Mouse (Mus musculus) lung, embryonic 14.5 days (tissue): ENCODE measurements around the gene Slc24a5. TPM values are rescaled to one million over a fixed set of nuclear protein-coding genes. Genes with fewer than 3 reads are reported as not detected.

Experiments used
- ATAC-seq: fragments of 200-750 bp; cut with Nextera tagmentation; 2 replicates; pipeline ENCODE4 v1.8.0; 2017; ENCODE audit warnings: mild to moderate bottlenecking, moderate TSS enrichment, moderate library complexity; ENCODE audit not compliant: insufficient read depth
- DNase-seq: peaks from one replicate; pipeline ENCODE4 v3.0.0-alpha.2; 2015
- H3K27ac ChIP-seq: fragments of 300-500 bp; sonication (generic); 2 replicates; pipeline ENCODE4 v1.5.1; 2014; ENCODE audit warnings: low read depth, mild to moderate bottlenecking, moderate library complexity
- H3K27me3 ChIP-seq: fragments of 300-500 bp; sonication (generic); 2 replicates; pipeline ENCODE4 v1.6.1; 2014; ENCODE audit warnings: low read length, control low read depth; ENCODE audit not compliant: insufficient read depth
- H3K36me3 ChIP-seq: fragments of 300-500 bp; sonication (generic); 2 replicates; pipeline ENCODE4 v1.6.1; 2014; ENCODE audit warnings: control low read depth; ENCODE audit not compliant: insufficient read depth
- H3K4me1 ChIP-seq: fragments of 300-500 bp; sonication (generic); 2 replicates; pipeline ENCODE4 v1.6.1; 2014; ENCODE audit warnings: antibody characterized with exemption, control low read depth; ENCODE audit not compliant: insufficient read depth
- H3K4me2 ChIP-seq: fragments of 300-500 bp; sonication (generic); 2 replicates; pipeline ENCODE4 v1.6.1; 2014; ENCODE audit warnings: mild to moderate bottlenecking
- H3K4me3 ChIP-seq: fragments of 300-500 bp; sonication (generic); 2 replicates; pipeline ENCODE4 v1.5.1; 2014; ENCODE audit warnings: low read depth, low read length
- H3K9ac ChIP-seq: fragments of 300-500 bp; sonication (generic); 2 replicates; pipeline ENCODE4 v1.6.1; 2014
- H3K9me3 ChIP-seq: fragments of 300-500 bp; sonication (generic); 2 replicates; pipeline ENCODE4 v1.6.1; 2016; ENCODE audit warnings: low read depth, low read length, control low read depth
- CTCF ChIP-seq: IDR thresholded peaks from 2 replicates; pipeline ENCODE4 v1.5.1; 2016; ENCODE audit warnings: antibody characterized with exemption, low read depth
- WGBS: fragments of 180-500 bp; shearing (Covaris S2); extraction: QIAGEN DNeasy Blood & Tissue Kit; methylation state at CpG from one replicate; pipeline ENCODE4 v1.1.7; 2014; 5-methylcytosine and 5-hydroxymethylcytosine counted together
- polyA plus RNA-seq: library from polyadenylated mRNA; unstranded; fragments of >200 nt; fragmentation: Nextera tagmentation; extraction: Ambion mirVana; gene quantifications from 2 replicates; pipeline ENCODE4 v1.2.1, GENCODE M21; 2014

Gene Slc24a5
- polyA plus RNA-seq, 1 experiment from 2014 or later: 5.0 TPM

DNA sequence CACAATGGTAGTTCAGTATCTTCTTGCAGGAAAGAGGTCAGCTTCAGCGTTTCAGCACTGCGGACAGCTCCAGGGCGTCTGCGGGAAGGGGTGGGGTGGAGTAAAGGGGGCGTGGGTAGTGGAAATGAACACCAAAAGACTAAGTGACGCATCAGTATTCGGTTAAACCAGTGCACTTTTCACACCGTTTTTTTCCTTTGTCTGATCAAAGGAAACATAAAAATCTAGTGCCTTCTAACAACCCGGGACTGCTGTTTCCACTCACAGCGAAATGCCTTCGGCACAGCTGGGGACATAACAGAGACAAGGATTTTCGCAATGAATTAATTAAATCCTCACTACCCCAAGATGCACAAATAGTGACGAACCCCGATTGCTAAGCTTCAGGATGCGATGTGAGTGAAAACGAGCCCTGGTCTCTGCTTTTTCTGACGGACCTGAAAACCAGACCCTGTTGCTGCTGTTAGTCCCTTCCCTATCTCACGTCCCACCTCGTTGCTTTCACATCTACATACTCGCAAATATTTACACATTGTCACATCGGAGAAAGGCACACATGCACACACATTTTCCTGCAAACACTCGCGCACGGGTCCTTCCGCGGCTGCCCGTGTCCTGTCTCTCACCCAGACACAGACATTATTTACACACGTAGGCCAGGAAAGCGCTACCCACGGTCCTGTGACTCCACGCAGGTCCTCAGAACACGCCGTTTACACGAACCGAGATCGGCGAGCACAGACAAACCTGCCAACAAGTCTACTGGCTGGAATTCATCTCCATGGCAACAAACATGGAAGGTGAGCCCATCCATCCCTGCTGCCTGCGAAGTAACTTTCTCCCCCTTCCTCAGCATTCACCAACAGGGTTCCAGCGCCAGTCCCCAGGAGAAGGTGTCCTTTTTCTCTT, 68.2 kb downstream of the Slc24a5 start, which contains the start of gene Ctxn2:
Gene Ctxn2 (plus strand): TSS at position 790 of the 909 bp plus-strand sequence.
- no peaks in the 10 kb centered on the region for H3K36me3 ChIP-seq
- peak within 1 kb of the TSS; percentile 70 for H3K4me2 ChIP-seq
- H3K9me3 ChIP-seq: no peaks in the 10 kb centered on the region
- no peaks in the 10 kb centered on the region for H3K4me1 ChIP-seq
- peak; percentile 93 for DNase-seq
- 2% methylated on average over 39 of the region's 39 CpGs for WGBS
- ATAC-seq: peak; percentile 82
- TF ChIP-seq CTCF: no peak
- no peaks in the 10 kb centered on the region for H3K27me3 ChIP-seq
- no peak within 1 kb of the TSS for H3K9ac ChIP-seq
- H3K27ac ChIP-seq: no peak within 1 kb of the TSS
- H3K4me3 ChIP-seq: peak within 1 kb of the TSS; percentile 24

DNA sequence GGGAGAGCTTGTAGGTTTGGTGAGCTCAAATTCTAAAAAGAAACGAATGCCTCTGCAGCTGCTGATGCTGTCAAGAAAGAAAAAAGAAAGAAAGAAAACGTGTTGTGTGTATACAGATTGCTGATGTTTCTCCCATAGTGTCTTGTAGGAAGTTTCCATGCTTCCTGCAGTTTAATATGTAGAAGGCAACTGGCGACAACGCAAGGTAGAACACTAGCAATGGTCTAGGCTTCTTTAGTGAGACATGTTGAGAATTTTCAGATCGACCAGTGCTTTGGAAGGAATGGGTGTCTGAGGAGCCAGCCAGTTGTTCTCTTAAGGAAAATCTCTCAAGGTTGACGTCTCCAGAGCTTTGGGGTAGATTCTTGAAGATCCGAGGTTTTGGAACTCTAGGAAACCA, 68.9 kb downstream of the Slc24a5 start:
- no peak for DNase-seq
- no peak overlapping the region for H3K27ac ChIP-seq
- TF ChIP-seq CTCF: no peak
- H3K27me3 ChIP-seq: no peaks in the 10 kb centered on the region
- 24% methylated on average over 7 of the region's 7 CpGs for WGBS
- ATAC-seq: no peak
- no peak overlapping the region for H3K4me3 ChIP-seq
- H3K4me1 ChIP-seq: no peaks in the 10 kb centered on the region
- no peaks in the 10 kb centered on the region for H3K9me3 ChIP-seq
- no peaks in the 10 kb centered on the region for H3K36me3 ChIP-seq
- H3K4me2 ChIP-seq: peak overlapping the region; percentile 70
- no peak overlapping the region for H3K9ac ChIP-seq

Other genes with a start within 250 kb of the Slc24a5 start
- 125 and 127 TPM in 2 replicates for gene Myef2, start 55.5 kb downstream of the Slc24a5 start, polyA plus RNA-seq
- not detected in 2 replicates for gene Ctxn2, start 68.6 kb downstream of the Slc24a5 start, polyA plus RNA-seq
- gene Slc12a1, start 84.4 kb downstream of the Slc24a5 start, polyA plus RNA-seq: not detected in 2 replicates
- gene Dut, start 179.1 kb downstream of the Slc24a5 start, polyA plus RNA-seq: 197 and 198 TPM in 2 replicates